Mouse (Mus musculus): ENCODE data around the gene Stk4. TPM values are rescaled to one million over a fixed set of nuclear protein-coding genes. Genes with fewer than 3 reads are reported as not detected.
"Not testable (repeated sequence)": the region's sequence is repeated elsewhere in the genome, so short reads cannot be mapped to it uniquely, and the experiment has no call there.

Stk4 gene
- polyA plus RNA-seq, 1 experiment from 2014 or later: 26.5 TPM

DNA sequence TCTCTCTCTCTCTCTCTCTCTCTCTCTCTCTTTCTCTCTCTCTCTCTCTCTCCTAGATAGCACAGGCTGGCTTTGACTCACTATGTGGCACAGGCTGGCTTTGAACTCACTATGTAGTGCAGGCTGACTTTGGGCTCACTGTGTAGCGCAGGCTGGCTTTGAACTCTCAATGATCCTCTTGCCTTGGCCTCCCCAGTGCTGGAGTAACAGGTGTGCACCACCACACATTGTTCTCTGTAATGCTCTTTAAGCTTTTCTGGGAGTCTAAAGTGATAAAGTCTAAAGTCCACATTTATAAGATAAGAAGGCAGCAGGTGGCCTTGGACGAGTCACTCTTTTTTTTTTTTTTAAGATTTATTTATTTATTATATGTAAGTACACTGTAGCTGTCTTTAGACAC, 28.6 kb upstream of the Stk4 start:
- WGBS: 80% methylated on average over 2 of the region's 2 CpGs

DNA sequence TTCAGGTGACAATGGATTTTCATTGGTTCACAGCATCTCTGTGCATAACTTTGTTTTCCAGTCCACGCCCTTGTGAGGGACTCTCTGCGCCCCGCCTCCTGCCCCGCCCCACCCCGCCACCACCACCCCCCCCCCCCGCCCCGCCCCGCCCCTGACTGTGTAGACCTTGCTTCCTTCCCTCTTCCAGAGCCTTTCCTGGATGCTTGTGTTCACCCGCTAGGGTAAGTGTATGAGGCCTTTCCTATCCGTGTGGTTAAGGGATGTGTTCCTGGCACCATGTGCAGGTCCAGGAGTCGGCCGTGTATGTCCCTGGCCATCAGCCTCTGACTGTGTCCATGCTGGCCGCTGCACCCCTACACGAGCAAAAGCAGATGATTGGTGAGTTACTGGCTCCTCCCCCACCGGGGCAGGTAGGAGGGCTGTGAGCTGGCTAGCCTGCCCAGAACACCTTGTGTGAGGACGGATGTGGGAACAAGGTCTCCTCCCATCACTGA, 22.9 kb upstream of the Stk4 start:
- 0 out of 2 replicates have a peak overlapping the region, but pooled peaks have one; percentile 32 for H3K9ac ChIP-seq (replicated peaks; ENCODE audit: low read length)
- 5% methylated on average over 12 of the region's 16 CpGs for WGBS
- no peaks in the 10 kb centered on the region for H3K36me3 ChIP-seq (replicated peaks; ENCODE audit: control insufficient read depth, insufficient read depth, low read depth, low read length)
- H3K9me3 ChIP-seq (replicated peaks; ENCODE audit: control insufficient read depth, low read length): no peaks in the 10 kb centered on the region
- peak; percentile 28 for DNase-seq (ENCODE audit: low spot score)
- no peak overlapping the region for H3K4me3 ChIP-seq (ENCODE audit: low read depth, low read length)
- H3K4me2 ChIP-seq (ENCODE audit: low read depth, low read length): peak overlapping the region; percentile 32; the same call in 1 of the 2 replicates
- no peak overlapping the region for H3K27ac ChIP-seq (replicated peaks; ENCODE audit: low read depth, low read length)
- H3K27me3 ChIP-seq (ENCODE audit: control insufficient read depth, insufficient read depth, low read length): no peaks in the 10 kb centered on the region
- ATAC-seq (replicated peaks; ENCODE audit: insufficient number of reproducible peaks, low FRiP score, low TSS enrichment, low read depth): peak; percentile 65
- no peaks in the 10 kb centered on the region for H3K4me1 ChIP-seq (ENCODE audit: control insufficient read depth, insufficient read depth, low read length)

More for the DNA sequence above, 28.6 kb upstream of the Stk4 start:
- ATAC-seq (replicated peaks; ENCODE audit: insufficient number of reproducible peaks, low FRiP score, low TSS enrichment, low read depth): no peak
- H3K4me2 ChIP-seq (ENCODE audit: low read depth, low read length): no peak overlapping the region
- no peak overlapping the region for H3K9ac ChIP-seq (replicated peaks; ENCODE audit: low read length)
- no peaks in the 10 kb centered on the region for H3K9me3 ChIP-seq (replicated peaks; ENCODE audit: control insufficient read depth, low read length)
- H3K27ac ChIP-seq (replicated peaks; ENCODE audit: low read depth, low read length): no peak overlapping the region
- H3K4me1 ChIP-seq (ENCODE audit: control insufficient read depth, insufficient read depth, low read length): no peaks in the 10 kb centered on the region
- no peaks in the 10 kb centered on the region for H3K36me3 ChIP-seq (replicated peaks; ENCODE audit: control insufficient read depth, insufficient read depth, low read depth, low read length)
- H3K27me3 ChIP-seq (ENCODE audit: control insufficient read depth, insufficient read depth, low read length): no peaks in the 10 kb centered on the region
- no peak for DNase-seq (ENCODE audit: low spot score)
- no peak overlapping the region for H3K4me3 ChIP-seq (ENCODE audit: low read depth, low read length)

DNA sequence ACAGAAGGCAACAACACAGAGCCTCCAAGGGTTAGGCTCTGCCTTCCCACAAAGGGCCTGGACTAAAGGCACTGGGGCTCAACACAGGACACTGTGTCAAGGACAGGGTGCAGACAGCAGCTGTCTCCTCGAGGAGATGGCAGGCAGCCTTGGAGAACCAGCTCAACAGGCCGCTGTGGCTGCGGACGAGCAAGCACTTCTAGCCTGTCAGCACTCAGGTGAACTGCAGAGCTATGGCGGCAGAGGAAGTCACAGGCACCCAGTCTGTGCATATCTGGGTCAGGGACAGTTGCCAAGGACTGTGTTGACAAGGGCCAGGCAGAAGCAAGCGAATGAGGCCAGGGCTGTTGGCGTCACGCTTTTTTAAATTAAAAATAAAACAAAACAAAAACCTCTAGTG, 16.4 kb upstream of the Stk4 start:
- Histone ChIP-seq H3K27ac (replicated peaks; ENCODE audit: low read depth, low read length) (no peak overlapping the region), H3K4me1 (ENCODE audit: control insufficient read depth, insufficient read depth, low read length) (no peaks in the 10 kb centered on the region), H3K27me3 (ENCODE audit: control insufficient read depth, insufficient read depth, low read length) (no peaks in the 10 kb centered on the region), H3K9ac (replicated peaks; ENCODE audit: low read length) (no peak overlapping the region), H3K36me3 (replicated peaks; ENCODE audit: control insufficient read depth, insufficient read depth, low read depth, low read length) (no peaks in the 10 kb centered on the region; the same call in 1 of the 2 replicates), H3K4me2 (ENCODE audit: low read depth, low read length) (no peak overlapping the region), H3K9me3 (replicated peaks; ENCODE audit: control insufficient read depth, low read length) (no peaks in the 10 kb centered on the region), H3K4me3 (ENCODE audit: low read depth, low read length) (no peak overlapping the region)
- DNase-seq (ENCODE audit: low spot score) (no peak), ATAC-seq (replicated peaks; ENCODE audit: insufficient number of reproducible peaks, low FRiP score, low TSS enrichment, low read depth) (no peak)
- 87% methylated on average over 8 of the region's 8 CpGs for WGBS

DNA sequence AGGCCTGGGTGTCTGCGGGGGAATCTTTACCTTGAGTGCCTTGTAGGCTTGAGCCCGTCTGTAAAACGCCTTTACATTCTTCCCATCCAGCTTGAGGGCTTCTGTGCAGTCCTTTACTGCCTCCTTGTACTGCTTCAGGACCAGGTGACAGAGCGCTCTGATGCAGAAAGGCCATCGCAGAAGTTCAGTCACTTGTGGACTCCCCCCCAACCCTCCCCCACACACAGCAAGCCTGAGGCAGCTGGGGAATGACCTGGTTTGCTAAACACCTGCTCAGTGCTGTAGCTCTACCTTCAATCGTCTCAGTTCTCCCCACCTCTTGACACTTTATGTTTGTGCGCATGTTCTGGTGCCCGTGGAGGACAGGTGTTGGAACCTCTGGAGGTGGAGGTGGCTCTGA, 15.5 kb upstream of the Stk4 start:
- ATAC-seq (replicated peaks; ENCODE audit: insufficient number of reproducible peaks, low FRiP score, low TSS enrichment, low read depth): no peak
- Histone ChIP-seq H3K4me3 (ENCODE audit: low read depth, low read length) (no peak overlapping the region), H3K9me3 (replicated peaks; ENCODE audit: control insufficient read depth, low read length) (no peaks in the 10 kb centered on the region), H3K36me3 (replicated peaks; ENCODE audit: control insufficient read depth, insufficient read depth, low read depth, low read length) (peaks cover 2% of the 10 kb centered on the region), H3K4me1 (ENCODE audit: control insufficient read depth, insufficient read depth, low read length) (no peaks in the 10 kb centered on the region), H3K4me2 (ENCODE audit: low read depth, low read length) (no peak overlapping the region), H3K27me3 (ENCODE audit: control insufficient read depth, insufficient read depth, low read length) (no peaks in the 10 kb centered on the region), H3K27ac (replicated peaks; ENCODE audit: low read depth, low read length) (no peak overlapping the region), H3K9ac (replicated peaks; ENCODE audit: low read length) (no peak overlapping the region)
- WGBS: 93% methylated on average over 8 of the region's 8 CpGs
- no peak for DNase-seq (ENCODE audit: low spot score)

DNA sequence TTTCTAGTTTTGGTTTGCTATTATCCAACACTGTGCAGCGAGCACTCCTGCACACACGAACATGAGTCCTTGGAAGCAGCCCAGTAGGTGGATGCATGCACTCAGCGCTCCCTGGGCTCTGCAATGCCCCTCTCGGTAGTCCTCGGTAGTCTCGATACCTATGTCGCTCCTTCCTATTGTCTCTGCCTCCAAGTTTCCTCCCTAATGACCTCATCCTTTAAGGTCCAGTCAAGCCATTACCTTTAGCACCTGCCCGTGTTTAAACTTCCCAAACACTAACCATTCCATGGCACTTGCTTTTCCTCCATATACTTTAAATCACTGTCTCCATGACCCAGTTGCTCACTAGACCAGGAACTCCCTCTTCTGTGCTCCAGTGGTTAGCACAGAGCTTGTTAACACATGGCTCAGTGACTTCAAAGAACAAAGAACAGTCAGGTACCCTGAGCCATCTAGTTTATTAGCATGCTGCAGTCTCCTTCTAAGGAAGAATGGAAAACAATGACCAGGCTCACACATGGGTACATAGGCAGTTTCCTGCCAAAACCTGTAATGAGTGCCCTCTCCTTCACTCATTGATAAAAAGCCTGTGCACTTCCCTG, 10.4 kb upstream of the Stk4 start:
- Histone ChIP-seq H3K4me1 (ENCODE audit: control insufficient read depth, insufficient read depth, low read length) (no peaks in the 10 kb centered on the region), H3K27me3 (ENCODE audit: control insufficient read depth, insufficient read depth, low read length) (no peaks in the 10 kb centered on the region), H3K9ac (replicated peaks; ENCODE audit: low read length) (no peak overlapping the region), H3K36me3 (replicated peaks; ENCODE audit: control insufficient read depth, insufficient read depth, low read depth, low read length) (peaks cover 14% of the 10 kb centered on the region), H3K27ac (replicated peaks; ENCODE audit: low read depth, low read length) (no peak overlapping the region), H3K4me2 (ENCODE audit: low read depth, low read length) (no peak overlapping the region), H3K4me3 (ENCODE audit: low read depth, low read length) (no peak overlapping the region), H3K9me3 (replicated peaks; ENCODE audit: control insufficient read depth, low read length) (no peaks in the 10 kb centered on the region)
- no peak for ATAC-seq (replicated peaks; ENCODE audit: insufficient number of reproducible peaks, low FRiP score, low TSS enrichment, low read depth)
- no peak for DNase-seq (ENCODE audit: low spot score)
- WGBS: 93% methylated on average over 8 of the region's 8 CpGs

DNA sequence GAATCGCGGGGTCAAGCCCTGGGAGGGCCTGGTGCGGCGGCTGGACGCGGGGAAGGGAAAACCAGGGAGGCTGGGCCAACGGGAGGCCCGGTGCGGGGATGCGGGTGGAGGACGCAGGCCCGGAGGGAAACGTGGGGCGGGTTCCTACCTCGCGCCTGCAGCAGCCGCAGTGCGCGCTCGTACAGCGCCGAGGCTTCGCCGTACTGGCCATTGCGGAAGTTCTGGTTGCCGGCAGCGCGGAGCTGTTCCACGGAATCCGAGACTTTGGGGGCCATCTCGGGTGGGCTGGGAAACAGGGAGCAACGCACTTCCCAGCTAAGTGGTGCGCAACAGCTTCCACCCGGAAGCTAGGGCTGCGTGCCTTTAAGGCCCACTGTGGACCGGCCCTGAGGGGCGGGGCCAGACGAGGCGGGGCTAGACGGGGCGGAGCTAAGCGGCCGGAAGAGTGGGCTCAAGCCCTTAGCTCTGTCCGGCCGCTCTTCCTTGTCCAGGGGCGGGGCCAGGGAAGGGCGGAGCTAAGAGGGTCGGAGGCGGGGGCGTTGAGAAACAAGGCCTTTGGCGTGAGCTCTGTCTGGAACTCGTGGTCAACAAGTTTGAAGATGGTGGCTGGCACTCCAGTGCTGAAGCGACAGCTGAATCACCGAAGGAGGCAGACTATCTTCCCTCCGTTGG, 779 bp downstream of the Stk4 start, which contains the start of gene Tomm34:
Gene Tomm34 (minus strand): TSS at position 405 of the 672 bp plus-strand sequence.
- Histone ChIP-seq H3K9ac (replicated peaks; ENCODE audit: low read length) (peak within 1 kb of the TSS; percentile 84), H3K27ac (replicated peaks; ENCODE audit: low read depth, low read length) (peak within 1 kb of the TSS; percentile 70), H3K36me3 (replicated peaks; ENCODE audit: control insufficient read depth, insufficient read depth, low read depth, low read length) (no peaks in the 10 kb centered on the region), H3K4me3 (ENCODE audit: low read depth, low read length) (peak within 1 kb of the TSS; percentile 92), H3K4me1 (ENCODE audit: control insufficient read depth, insufficient read depth, low read length) (no peaks in the 10 kb centered on the region; the same call in 1 of the 2 replicates), H3K9me3 (replicated peaks; ENCODE audit: control insufficient read depth, low read length) (no peaks in the 10 kb centered on the region), H3K4me2 (ENCODE audit: low read depth, low read length) (peak within 1 kb of the TSS; percentile 75), H3K27me3 (ENCODE audit: control insufficient read depth, insufficient read depth, low read length) (no peaks in the 10 kb centered on the region)
- ATAC-seq (replicated peaks; ENCODE audit: insufficient number of reproducible peaks, low FRiP score, low TSS enrichment, low read depth) (peak; percentile 94), DNase-seq (ENCODE audit: low spot score) (peak; percentile 96)
- WGBS: under 1% methylated on average over 54 of the region's 55 CpGs

DNA sequence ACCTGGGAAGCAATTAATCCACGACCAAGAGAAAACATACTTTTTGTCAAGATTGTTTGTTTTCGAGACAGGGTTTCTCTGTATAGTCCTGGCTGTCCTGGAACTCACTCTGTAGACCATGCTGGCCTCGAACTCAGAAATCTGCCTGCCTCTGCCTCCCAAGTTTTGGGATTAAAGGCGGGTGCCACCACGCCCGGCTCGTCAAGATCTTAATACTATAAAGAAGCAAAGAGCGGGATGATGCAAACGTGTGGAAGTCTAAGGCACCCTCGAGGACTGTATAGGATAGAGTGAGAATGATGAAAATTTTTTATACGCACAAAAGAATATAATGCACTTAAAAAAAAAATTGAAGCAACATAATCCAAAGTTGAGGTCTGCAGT, 1.3 kb downstream of the Stk4 start:
- not testable (repeated sequence) for H3K9ac ChIP-seq (replicated peaks; ENCODE audit: low read length); H3K27me3 ChIP-seq (ENCODE audit: control insufficient read depth, insufficient read depth, low read length); H3K4me2 ChIP-seq (ENCODE audit: low read depth, low read length); DNase-seq (ENCODE audit: low spot score); H3K27ac ChIP-seq (replicated peaks; ENCODE audit: low read depth, low read length); H3K9me3 ChIP-seq (replicated peaks; ENCODE audit: control insufficient read depth, low read length); H3K4me1 ChIP-seq (ENCODE audit: control insufficient read depth, insufficient read depth, low read length); H3K36me3 ChIP-seq (replicated peaks; ENCODE audit: control insufficient read depth, insufficient read depth, low read depth, low read length)
- 75% methylated on average over 11 of the region's 11 CpGs for WGBS
- 0 out of 2 replicates have a peak overlapping the region, but pooled peaks have one; percentile 92 for H3K4me3 ChIP-seq (ENCODE audit: low read depth, low read length)
- ATAC-seq (replicated peaks; ENCODE audit: insufficient number of reproducible peaks, low FRiP score, low TSS enrichment, low read depth): 0 out of 2 replicates have a peak, but pooled peaks have one; percentile 0

DNA sequence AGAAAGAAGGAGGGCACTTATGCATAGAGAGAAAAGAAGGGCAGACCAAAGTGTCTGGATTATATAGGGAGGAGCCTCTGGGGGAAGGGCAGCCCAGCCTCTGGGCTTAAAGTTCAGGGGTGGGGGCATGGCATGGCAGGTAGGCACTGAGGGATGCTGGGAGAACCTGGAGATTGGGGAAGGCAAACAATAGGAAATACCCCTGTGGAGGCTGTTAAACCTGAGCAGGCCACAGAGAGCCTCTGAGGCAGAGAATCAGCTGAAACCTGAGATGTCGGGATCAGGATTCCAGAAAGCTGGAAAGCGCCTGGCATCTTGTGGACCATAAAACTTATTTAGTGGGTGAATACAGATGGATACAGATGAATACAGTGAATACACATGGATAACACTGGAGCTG, 2.0 kb downstream of the Stk4 start:
- Histone ChIP-seq H3K4me3 (ENCODE audit: low read depth, low read length) (no peak overlapping the region), H3K4me1 (ENCODE audit: control insufficient read depth, insufficient read depth, low read length) (no peaks in the 10 kb centered on the region; the same call in 1 of the 2 replicates), H3K27me3 (ENCODE audit: control insufficient read depth, insufficient read depth, low read length) (no peaks in the 10 kb centered on the region), H3K9me3 (replicated peaks; ENCODE audit: control insufficient read depth, low read length) (no peaks in the 10 kb centered on the region), H3K4me2 (ENCODE audit: low read depth, low read length) (no peak overlapping the region), H3K9ac (replicated peaks; ENCODE audit: low read length) (no peak overlapping the region), H3K27ac (replicated peaks; ENCODE audit: low read depth, low read length) (no peak overlapping the region), H3K36me3 (replicated peaks; ENCODE audit: control insufficient read depth, insufficient read depth, low read depth, low read length) (no peaks in the 10 kb centered on the region)
- ATAC-seq (replicated peaks; ENCODE audit: insufficient number of reproducible peaks, low FRiP score, low TSS enrichment, low read depth) (no peak), DNase-seq (ENCODE audit: low spot score) (no peak)
- WGBS: 67% methylated on average over 2 of the region's 2 CpGs

Measured in embryonic facial prominence, embryonic 11.5 days (tissue).